Mouse (Mus musculus): ENCODE measurements around the gene Cacna1g. TPM values are rescaled to one million over a fixed set of nuclear protein-coding genes. Genes with fewer than 3 reads are reported as not detected.

The Cacna1g gene
- polyA plus RNA-seq, 1 experiment from 2014 or later, result 5.8 TPM

DNA sequence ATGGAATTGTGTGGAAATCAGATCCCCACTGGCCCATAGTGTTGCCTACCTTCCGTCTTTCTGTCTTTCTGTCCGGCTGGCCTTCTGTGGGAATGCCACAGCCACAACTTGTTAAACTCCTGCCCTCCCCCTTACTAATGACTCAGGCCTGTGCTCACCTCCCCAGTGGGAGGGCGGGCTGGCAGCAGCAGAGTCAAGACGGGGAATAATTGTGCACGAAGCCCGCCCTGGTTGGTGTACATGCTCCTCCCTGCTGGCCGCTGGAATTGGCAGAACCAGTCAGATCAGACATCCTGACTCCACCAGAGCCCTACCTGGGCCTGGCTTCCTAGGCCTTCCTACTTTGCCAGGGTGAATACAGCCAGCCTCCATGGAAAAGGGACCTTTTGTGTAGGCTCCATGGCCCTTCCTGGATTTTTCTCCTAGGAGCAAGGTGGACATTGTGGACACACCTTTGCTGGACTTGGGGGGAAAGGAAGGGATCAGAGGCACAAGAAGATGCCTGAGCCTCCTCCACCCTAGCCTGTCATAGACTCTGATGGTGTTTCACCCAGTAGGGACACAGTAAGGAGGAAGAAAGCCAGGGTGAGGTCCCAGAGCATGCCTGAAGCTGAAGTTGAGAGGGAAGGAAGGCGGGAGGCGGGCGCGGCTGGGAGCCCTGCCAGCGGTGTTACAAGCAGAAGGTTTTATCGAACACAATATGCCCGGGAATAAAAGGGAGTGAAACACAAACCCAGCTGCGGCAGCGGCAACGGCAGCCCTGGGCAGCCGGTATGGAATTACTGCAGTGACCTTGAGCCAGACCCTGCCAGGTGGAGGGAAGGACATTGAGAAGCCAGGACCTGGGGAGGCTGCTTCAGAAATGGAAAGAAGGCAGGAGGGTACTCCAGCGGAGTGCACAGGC lies 24.3 kb upstream of the Cacna1g start:
- H3K27ac ChIP-seq (ENCODE audit: low read length), result peak overlapping the region; percentile 87
- peak overlapping the region; percentile 88 for H3K9ac ChIP-seq (ENCODE audit: low read length)
- peaks cover 6% of the 10 kb centered on the region; the same call in 1 of the 2 replicates for H3K27me3 ChIP-seq (ENCODE audit: control insufficient read depth, insufficient read depth, low read length)
- no peaks in the 10 kb centered on the region for H3K36me3 ChIP-seq (ENCODE audit: control insufficient read depth, insufficient read depth)
- H3K4me1 ChIP-seq (ENCODE audit: control insufficient read depth, insufficient read depth, low read length), result peaks cover 42% of the 10 kb centered on the region
- peak overlapping the region; percentile 72 for H3K4me2 ChIP-seq (ENCODE audit: low read depth, low read length)
- 16% methylated on average over 19 of the region's 19 CpGs for WGBS
- peak; percentile 23; the same call in 1 of the 2 replicates for ATAC-seq (replicated peaks; ENCODE audit: extremely low read depth, insufficient read depth, low FRiP score)
- H3K9me3 ChIP-seq (replicated peaks; ENCODE audit: control insufficient read depth, low read length), result no peaks in the 10 kb centered on the region
- peak overlapping the region; percentile 70 for H3K4me3 ChIP-seq (ENCODE audit: low read length)

DNA sequence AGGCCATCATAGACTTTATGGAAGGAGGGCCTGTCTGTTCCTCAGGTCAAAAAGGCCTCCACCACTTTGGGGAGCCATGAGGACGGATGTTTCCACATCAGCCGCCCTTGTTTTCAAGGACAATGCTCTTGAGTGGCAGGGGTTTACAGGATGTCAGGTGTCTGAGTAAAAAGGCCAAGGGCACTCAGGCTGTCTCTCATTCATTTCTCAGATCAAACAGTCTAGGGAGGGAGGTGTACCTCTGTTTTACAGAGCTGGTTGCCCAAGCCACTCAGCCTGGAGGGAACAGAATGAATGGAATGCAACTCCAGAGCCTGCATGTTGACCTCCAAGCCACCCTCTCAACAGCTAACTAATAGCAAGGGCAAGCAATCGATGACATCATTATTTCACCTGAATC lies 21.4 kb upstream of the Cacna1g start:
- 43% methylated on average over 3 of the region's 3 CpGs for WGBS
- no peaks in the 10 kb centered on the region for H3K9me3 ChIP-seq (replicated peaks; ENCODE audit: control insufficient read depth, low read length)
- H3K4me1 ChIP-seq (ENCODE audit: control insufficient read depth, insufficient read depth, low read length), result peaks cover 38% of the 10 kb centered on the region
- peak overlapping the region; percentile 14; the same call in 1 of the 2 replicates for H3K4me2 ChIP-seq (ENCODE audit: low read depth, low read length)
- 0 out of 2 replicates have a peak, but pooled peaks cover 2% of the 10 kb centered on the region for H3K36me3 ChIP-seq (ENCODE audit: control insufficient read depth, insufficient read depth)
- peak; percentile 66 for ATAC-seq (replicated peaks; ENCODE audit: extremely low read depth, insufficient read depth, low FRiP score)
- peak overlapping the region; percentile 57 for H3K9ac ChIP-seq (ENCODE audit: low read length)
- H3K27ac ChIP-seq (ENCODE audit: low read length), result peak overlapping the region; percentile 90
- H3K4me3 ChIP-seq (ENCODE audit: low read length), result no peak overlapping the region
- peaks cover 8% of the 10 kb centered on the region; the same call in 1 of the 2 replicates for H3K27me3 ChIP-seq (ENCODE audit: control insufficient read depth, insufficient read depth, low read length)

DNA sequence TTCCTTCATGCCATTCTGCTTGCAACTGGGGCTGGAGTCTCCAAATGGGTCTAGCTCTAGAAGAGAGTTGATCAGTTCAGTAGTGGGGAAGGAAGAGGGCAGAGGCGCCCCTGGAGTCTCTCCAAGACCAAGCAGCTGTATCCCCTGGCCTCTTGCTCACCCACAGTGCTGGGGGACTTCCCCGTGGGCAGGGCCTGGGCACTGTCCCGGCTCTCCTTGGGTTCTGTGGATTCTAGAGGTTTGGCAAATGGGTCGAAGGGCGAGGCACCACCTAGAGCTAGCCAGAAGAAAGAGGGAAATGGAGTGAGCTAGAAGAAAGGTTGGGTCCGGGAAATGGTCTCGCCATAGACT lies 17.7 kb upstream of the Cacna1g start:
- Histone ChIP-seq H3K9me3 (replicated peaks; ENCODE audit: control insufficient read depth, low read length) (no peaks in the 10 kb centered on the region), H3K9ac (ENCODE audit: low read length) (no peak overlapping the region), H3K36me3 (ENCODE audit: control insufficient read depth, insufficient read depth) (0 out of 2 replicates have a peak, but pooled peaks cover 2% of the 10 kb centered on the region), H3K4me1 (ENCODE audit: control insufficient read depth, insufficient read depth, low read length) (peaks cover 10% of the 10 kb centered on the region), H3K27ac (ENCODE audit: low read length) (no peak overlapping the region), H3K4me3 (ENCODE audit: low read length) (no peak overlapping the region), H3K4me2 (ENCODE audit: low read depth, low read length) (no peak overlapping the region), H3K27me3 (ENCODE audit: control insufficient read depth, insufficient read depth, low read length) (peaks cover 15% of the 10 kb centered on the region)
- 68% methylated on average over 7 of the region's 7 CpGs for WGBS
- ATAC-seq (replicated peaks; ENCODE audit: extremely low read depth, insufficient read depth, low FRiP score), result no peak

DNA sequence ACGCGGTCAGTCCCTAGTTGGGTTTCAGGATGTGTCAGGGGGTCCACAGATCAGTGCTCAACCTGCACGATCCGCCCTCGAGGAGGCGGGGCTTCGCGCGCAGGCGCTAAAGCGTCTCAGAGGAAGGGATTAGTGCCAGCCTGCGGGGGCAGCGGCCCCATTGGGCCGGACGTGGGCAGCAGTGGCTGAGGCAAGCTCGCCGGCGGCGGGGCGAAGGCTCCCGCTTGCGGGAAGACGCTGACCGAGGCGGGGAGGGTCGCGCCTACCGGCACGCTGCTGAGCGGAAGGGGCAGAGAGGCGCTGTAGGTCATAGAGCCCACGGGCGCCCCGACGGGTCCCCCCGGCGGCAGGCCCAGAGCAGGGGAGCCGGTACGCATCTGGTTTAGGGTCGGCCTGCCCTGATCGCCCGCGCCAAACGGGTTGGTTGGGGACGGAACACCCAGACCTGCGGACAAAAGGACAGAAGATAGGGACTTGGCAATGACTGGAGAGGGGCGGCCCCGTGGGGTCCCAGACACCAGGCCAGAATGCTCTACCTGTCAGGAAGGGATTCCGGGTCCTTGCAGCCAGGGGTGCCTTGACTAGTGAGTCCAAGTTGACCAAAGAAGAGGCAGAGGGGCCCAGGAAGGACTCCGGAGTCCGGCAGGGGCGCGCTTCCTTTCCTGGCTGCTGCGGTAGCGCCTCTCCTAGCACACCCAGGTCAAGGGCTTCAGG lies 17.2 kb upstream of the Cacna1g start:
- H3K4me2 ChIP-seq (ENCODE audit: low read depth, low read length), result peak overlapping the region; percentile 62
- peaks cover 20% of the 10 kb centered on the region for H3K27me3 ChIP-seq (ENCODE audit: control insufficient read depth, insufficient read depth, low read length)
- WGBS, result 20% methylated on average over 55 of the region's 55 CpGs
- no peaks in the 10 kb centered on the region for H3K9me3 ChIP-seq (replicated peaks; ENCODE audit: control insufficient read depth, low read length)
- H3K4me1 ChIP-seq (ENCODE audit: control insufficient read depth, insufficient read depth, low read length), result peaks cover 10% of the 10 kb centered on the region
- peak overlapping the region; percentile 62 for H3K9ac ChIP-seq (ENCODE audit: low read length)
- H3K27ac ChIP-seq (ENCODE audit: low read length), result no peak overlapping the region
- 0 out of 2 replicates have a peak, but pooled peaks cover 2% of the 10 kb centered on the region for H3K36me3 ChIP-seq (ENCODE audit: control insufficient read depth, insufficient read depth)
- ATAC-seq (replicated peaks; ENCODE audit: extremely low read depth, insufficient read depth, low FRiP score), result no peak
- H3K4me3 ChIP-seq (ENCODE audit: low read length), result peak overlapping the region; percentile 43

DNA sequence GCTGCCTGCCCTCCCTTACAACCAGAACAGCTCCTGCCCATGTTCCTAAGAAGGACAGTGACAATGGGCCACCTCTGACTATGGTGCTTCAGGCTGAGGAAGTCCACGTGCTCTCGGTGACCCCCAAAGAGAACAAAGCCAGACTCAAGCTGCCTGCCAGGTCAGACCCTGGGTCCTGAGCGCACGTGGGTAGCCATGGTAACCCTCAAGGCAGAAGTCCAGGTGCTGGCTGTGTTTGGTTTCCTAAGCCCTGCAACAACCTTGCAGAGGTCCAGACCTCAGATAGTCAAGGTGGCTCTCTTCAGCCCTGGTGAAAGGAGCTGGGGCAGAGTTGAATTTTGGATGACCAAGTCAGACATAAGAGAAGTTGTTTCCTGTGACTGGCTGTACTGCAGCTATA lies 15.7 kb upstream of the Cacna1g start:
- H3K9me3 ChIP-seq (replicated peaks; ENCODE audit: control insufficient read depth, low read length), result no peaks in the 10 kb centered on the region
- peaks cover 30% of the 10 kb centered on the region for H3K27me3 ChIP-seq (ENCODE audit: control insufficient read depth, insufficient read depth, low read length)
- H3K27ac ChIP-seq (ENCODE audit: low read length), result no peak overlapping the region
- no peak overlapping the region for H3K4me3 ChIP-seq (ENCODE audit: low read length)
- H3K36me3 ChIP-seq (ENCODE audit: control insufficient read depth, insufficient read depth), result 0 out of 2 replicates have a peak, but pooled peaks cover 2% of the 10 kb centered on the region
- H3K4me2 ChIP-seq (ENCODE audit: low read depth, low read length), result no peak overlapping the region
- H3K9ac ChIP-seq (ENCODE audit: low read length), result no peak overlapping the region
- ATAC-seq (replicated peaks; ENCODE audit: extremely low read depth, insufficient read depth, low FRiP score), result no peak
- 52% methylated on average over 4 of the region's 4 CpGs for WGBS
- H3K4me1 ChIP-seq (ENCODE audit: control insufficient read depth, insufficient read depth, low read length), result peaks cover 3% of the 10 kb centered on the region

DNA sequence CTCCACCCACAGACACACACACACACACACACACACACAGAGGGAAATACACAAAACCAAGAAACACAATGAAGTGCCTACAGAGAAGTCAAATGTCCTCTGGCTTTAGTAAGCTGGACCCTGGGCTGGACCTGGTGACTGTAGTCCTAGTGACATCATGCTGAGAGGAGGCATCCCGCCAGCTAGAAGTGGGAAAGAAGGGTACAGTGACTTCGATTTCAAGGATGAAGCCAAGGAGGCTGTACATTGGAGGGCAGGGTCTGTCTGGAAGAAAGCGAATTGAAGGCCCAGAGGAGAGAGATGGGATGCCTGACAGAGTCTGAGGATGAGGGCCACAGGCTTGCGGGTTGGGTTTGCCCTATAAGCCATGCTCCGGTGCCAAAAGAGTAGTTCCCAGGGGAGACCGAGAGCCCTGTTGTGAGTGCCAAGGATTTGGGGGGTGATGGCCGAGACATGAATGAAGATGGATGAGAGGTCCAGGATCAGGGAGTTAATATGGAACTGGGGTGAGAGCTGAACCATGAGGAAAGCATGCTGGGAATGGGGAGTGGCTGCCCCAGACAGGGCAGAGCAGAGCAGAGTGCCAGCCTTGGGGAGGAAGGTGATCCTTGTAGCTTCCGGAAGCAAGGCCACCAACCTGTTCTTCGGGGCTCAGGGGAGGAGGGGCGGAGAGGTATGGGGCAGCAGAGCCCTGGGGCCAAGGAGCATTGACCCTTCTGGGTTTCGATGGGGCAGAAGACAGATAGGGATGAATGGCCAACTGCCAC lies 15.0 kb upstream of the Cacna1g start:
- Histone ChIP-seq H3K9me3 (replicated peaks; ENCODE audit: control insufficient read depth, low read length) (no peaks in the 10 kb centered on the region), H3K27me3 (ENCODE audit: control insufficient read depth, insufficient read depth, low read length) (peaks cover 30% of the 10 kb centered on the region), H3K4me2 (ENCODE audit: low read depth, low read length) (no peak overlapping the region), H3K9ac (ENCODE audit: low read length) (no peak overlapping the region), H3K36me3 (ENCODE audit: control insufficient read depth, insufficient read depth) (0 out of 2 replicates have a peak, but pooled peaks cover 2% of the 10 kb centered on the region), H3K4me3 (ENCODE audit: low read length) (no peak overlapping the region), H3K27ac (ENCODE audit: low read length) (no peak overlapping the region), H3K4me1 (ENCODE audit: control insufficient read depth, insufficient read depth, low read length) (no peaks in the 10 kb centered on the region)
- ATAC-seq (replicated peaks; ENCODE audit: extremely low read depth, insufficient read depth, low FRiP score), result no peak
- 83% methylated on average over 11 of the region's 11 CpGs for WGBS

DNA sequence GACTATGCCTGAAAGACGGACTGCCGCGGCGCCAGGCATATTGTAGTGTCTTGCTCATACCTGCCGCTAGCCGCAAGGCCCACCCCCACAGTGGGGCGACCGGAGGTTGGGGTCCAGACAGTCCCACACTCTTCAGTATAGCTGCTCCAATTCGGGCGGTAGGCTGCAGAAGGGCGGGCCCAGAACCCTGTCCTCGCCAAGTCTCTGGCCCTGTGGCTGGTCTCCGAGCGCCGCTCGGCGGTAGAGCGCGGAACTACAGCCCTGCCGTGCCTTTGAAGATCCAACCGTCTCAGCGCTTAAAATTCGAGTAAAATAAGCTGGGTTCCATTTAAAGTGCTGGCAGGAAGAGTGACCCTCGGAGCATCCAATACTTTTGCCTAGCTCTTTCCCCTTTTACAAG lies 12.0 kb upstream of the Cacna1g start, which contains the start of gene Spata20:
Spata20 (minus strand) TSS at position 179 of the 400 bp plus-strand sequence.
- Histone ChIP-seq H3K27ac (ENCODE audit: low read length) (no peak within 1 kb of the TSS), H3K4me3 (ENCODE audit: low read length) (no peak within 1 kb of the TSS), H3K9me3 (replicated peaks; ENCODE audit: control insufficient read depth, low read length) (no peaks in the 10 kb centered on the region), H3K36me3 (ENCODE audit: control insufficient read depth, insufficient read depth) (no peaks in the 10 kb centered on the region), H3K27me3 (ENCODE audit: control insufficient read depth, insufficient read depth, low read length) (peaks cover 28% of the 10 kb centered on the region), H3K4me1 (ENCODE audit: control insufficient read depth, insufficient read depth, low read length) (no peaks in the 10 kb centered on the region), H3K9ac (ENCODE audit: low read length) (no peak within 1 kb of the TSS), H3K4me2 (ENCODE audit: low read depth, low read length) (peak within 1 kb of the TSS; percentile 49)
- 4% methylated on average over 24 of the region's 24 CpGs for WGBS
- ATAC-seq (replicated peaks; ENCODE audit: extremely low read depth, insufficient read depth, low FRiP score), result peak; percentile 69; the same call in 1 of the 2 replicates

DNA sequence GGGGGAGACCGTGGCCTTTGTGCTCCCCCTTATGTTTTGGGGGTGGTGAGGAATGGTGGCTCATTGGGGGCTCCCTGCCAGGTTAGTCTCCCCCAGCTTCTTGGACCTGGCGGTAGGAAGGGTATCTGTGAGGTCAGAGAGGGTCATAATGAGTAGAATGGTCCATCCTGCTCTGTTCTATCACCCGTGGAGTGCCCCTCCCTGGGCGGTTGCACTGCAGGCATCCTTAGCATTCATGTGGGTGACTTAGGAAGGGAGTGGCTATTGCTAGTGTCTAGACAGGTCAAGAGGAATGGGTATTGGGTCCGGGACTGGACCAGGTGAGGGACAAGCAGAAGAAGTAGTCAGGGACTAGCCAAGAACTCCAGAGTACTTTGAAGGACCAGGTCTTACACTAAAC lies 11.2 kb upstream of the Cacna1g start:
- WGBS, result 73% methylated on average over 5 of the region's 5 CpGs
- no peaks in the 10 kb centered on the region for H3K36me3 ChIP-seq (ENCODE audit: control insufficient read depth, insufficient read depth)
- H3K4me3 ChIP-seq (ENCODE audit: low read length), result no peak overlapping the region
- H3K9me3 ChIP-seq (replicated peaks; ENCODE audit: control insufficient read depth, low read length), result no peaks in the 10 kb centered on the region
- no peak overlapping the region for H3K4me2 ChIP-seq (ENCODE audit: low read depth, low read length)
- H3K4me1 ChIP-seq (ENCODE audit: control insufficient read depth, insufficient read depth, low read length), result no peaks in the 10 kb centered on the region
- H3K27me3 ChIP-seq (ENCODE audit: control insufficient read depth, insufficient read depth, low read length), result peaks cover 28% of the 10 kb centered on the region
- no peak for ATAC-seq (replicated peaks; ENCODE audit: extremely low read depth, insufficient read depth, low FRiP score)
- H3K27ac ChIP-seq (ENCODE audit: low read length), result no peak overlapping the region
- H3K9ac ChIP-seq (ENCODE audit: low read length), result no peak overlapping the region

All from heart, embryonic 16.5 days (tissue).